Mouse (Mus musculus): Measurements from ENCODE around the gene Rbl2. TPM values are rescaled to one million over a fixed set of nuclear protein-coding genes. Genes with fewer than 3 reads are reported as not detected.

The Rbl2 gene
- polyA plus RNA-seq, 1 experiment from 2014 or later = 24.7 TPM

GRCm38 (mm10) chr8:91082428-91082827, 12.6 kb downstream of the Rbl2 start:
- no peak overlapping the region for H3K4me3 ChIP-seq (replicated peaks; ENCODE audit: low read length)
- no peaks in the 10 kb centered on the region for H3K27me3 ChIP-seq (ENCODE audit: control insufficient read depth, insufficient read depth, low read length)
- peaks cover 62% of the 10 kb centered on the region for H3K36me3 ChIP-seq (replicated peaks; ENCODE audit: control insufficient read depth, insufficient read depth)
- 94% methylated on average over 12 of the region's 12 CpGs for WGBS
- no peak for ATAC-seq (ENCODE audit: low FRiP score)
- no peak overlapping the region for H3K27ac ChIP-seq
- H3K4me1 ChIP-seq (replicated peaks; ENCODE audit: control insufficient read depth, insufficient read depth, low read length) = no peaks in the 10 kb centered on the region
- no peak overlapping the region for H3K9ac ChIP-seq
- DNase-seq (ENCODE audit: low spot score) = no peak
- H3K4me2 ChIP-seq (replicated peaks) = no peak overlapping the region
- no peaks in the 10 kb centered on the region for H3K9me3 ChIP-seq (ENCODE audit: control insufficient read depth, low read length)

DNA sequence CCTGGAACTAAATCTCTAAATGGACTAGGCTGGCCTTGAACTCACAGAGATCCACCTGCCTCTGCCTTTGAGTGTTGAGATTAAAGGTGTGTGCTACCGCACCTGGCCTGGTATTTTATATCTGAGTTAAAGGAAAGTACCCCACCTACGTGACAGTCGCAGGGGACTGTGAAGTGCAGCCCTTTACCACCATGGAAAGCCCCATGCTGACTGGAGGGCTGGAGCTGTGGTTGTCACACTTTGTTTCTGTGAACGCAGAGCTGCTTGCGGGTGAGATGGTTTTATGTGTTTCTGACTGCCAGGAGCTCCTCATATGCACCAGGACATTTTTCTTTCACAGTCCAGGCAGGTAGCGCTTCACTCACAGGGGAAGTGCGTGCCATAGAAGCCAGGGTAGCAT, 18.6 kb downstream of the Rbl2 start:
- WGBS = 91% methylated on average over 7 of the region's 7 CpGs

GRCm38 (mm10) chr8:91089601-91090000, 19.7 kb downstream of the Rbl2 start:
- Histone ChIP-seq H3K27me3 (ENCODE audit: control insufficient read depth, insufficient read depth, low read length) (no peaks in the 10 kb centered on the region), H3K9me3 (ENCODE audit: control insufficient read depth, low read length) (no peaks in the 10 kb centered on the region), H3K4me2 (replicated peaks) (no peak overlapping the region), H3K4me1 (replicated peaks; ENCODE audit: control insufficient read depth, insufficient read depth, low read length) (no peaks in the 10 kb centered on the region), H3K4me3 (replicated peaks; ENCODE audit: low read length) (no peak overlapping the region), H3K27ac (no peak overlapping the region), H3K9ac (no peak overlapping the region), H3K36me3 (replicated peaks; ENCODE audit: control insufficient read depth, insufficient read depth) (peaks cover 76% of the 10 kb centered on the region)
- 95% methylated on average over 2 of the region's 2 CpGs for WGBS
- no peak for DNase-seq (ENCODE audit: low spot score)
- ATAC-seq (ENCODE audit: low FRiP score) = no peak

More for the DNA sequence above, 18.6 kb downstream of the Rbl2 start:
- DNase-seq (ENCODE audit: low spot score) (no peak), ATAC-seq (ENCODE audit: low FRiP score) (no peak)
- Histone ChIP-seq H3K9me3 (ENCODE audit: control insufficient read depth, low read length) (no peaks in the 10 kb centered on the region), H3K4me2 (replicated peaks) (no peak overlapping the region), H3K4me1 (replicated peaks; ENCODE audit: control insufficient read depth, insufficient read depth, low read length) (no peaks in the 10 kb centered on the region), H3K36me3 (replicated peaks; ENCODE audit: control insufficient read depth, insufficient read depth) (peaks cover 84% of the 10 kb centered on the region), H3K4me3 (replicated peaks; ENCODE audit: low read length) (no peak overlapping the region), H3K9ac (no peak overlapping the region), H3K27me3 (ENCODE audit: control insufficient read depth, insufficient read depth, low read length) (no peaks in the 10 kb centered on the region), H3K27ac (no peak overlapping the region)

- H3K4me2 ChIP-seq (replicated peaks) = no peak overlapping the region
- H3K27ac ChIP-seq = no peak overlapping the region
- no peaks in the 10 kb centered on the region for H3K9me3 ChIP-seq (ENCODE audit: control insufficient read depth, low read length)
- no peak overlapping the region for H3K4me3 ChIP-seq (replicated peaks; ENCODE audit: low read length)
- no peak for ATAC-seq (ENCODE audit: low FRiP score)
- 85% methylated on average over 5 of the region's 5 CpGs for WGBS
- H3K9ac ChIP-seq = no peak overlapping the region
- DNase-seq (ENCODE audit: low spot score) = no peak
- H3K27me3 ChIP-seq (ENCODE audit: control insufficient read depth, insufficient read depth, low read length) = no peaks in the 10 kb centered on the region
- H3K36me3 ChIP-seq (replicated peaks; ENCODE audit: control insufficient read depth, insufficient read depth) = peaks cover 74% of the 10 kb centered on the region
- no peaks in the 10 kb centered on the region for H3K4me1 ChIP-seq (replicated peaks; ENCODE audit: control insufficient read depth, insufficient read depth, low read length)
Observed at GRCm38 (mm10) chr8:91094135-91094534, 24.3 kb downstream of the Rbl2 start.

DNA sequence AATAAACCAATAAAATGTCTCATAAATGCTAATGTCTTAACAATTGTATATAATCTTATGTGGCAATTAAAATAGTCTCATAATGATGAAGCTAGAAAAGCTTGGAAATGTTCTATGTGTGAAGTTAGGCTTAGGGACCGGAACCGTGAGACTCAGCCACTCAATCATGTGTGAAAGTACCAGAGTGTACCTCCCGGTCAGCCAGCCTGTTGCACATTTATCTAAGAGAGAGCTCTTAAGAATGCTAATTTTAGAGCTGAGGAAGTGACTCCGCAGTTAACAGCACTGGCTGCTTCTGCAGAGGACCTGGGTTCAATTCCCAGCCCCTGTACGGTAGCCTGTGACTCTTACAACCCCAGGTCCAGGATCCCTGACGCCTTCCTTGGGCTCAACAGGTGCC, 28.2 kb downstream of the Rbl2 start:
- Histone ChIP-seq H3K4me2 (replicated peaks) (no peak overlapping the region), H3K27ac (no peak overlapping the region), H3K9ac (no peak overlapping the region), H3K4me1 (replicated peaks; ENCODE audit: control insufficient read depth, insufficient read depth, low read length) (no peaks in the 10 kb centered on the region), H3K36me3 (replicated peaks; ENCODE audit: control insufficient read depth, insufficient read depth) (peaks cover 69% of the 10 kb centered on the region), H3K9me3 (ENCODE audit: control insufficient read depth, low read length) (no peaks in the 10 kb centered on the region), H3K27me3 (ENCODE audit: control insufficient read depth, insufficient read depth, low read length) (no peaks in the 10 kb centered on the region), H3K4me3 (replicated peaks; ENCODE audit: low read length) (no peak overlapping the region)
- DNase-seq (ENCODE audit: low spot score) (no peak), ATAC-seq (ENCODE audit: low FRiP score) (no peak)
- 87% methylated on average over 6 of the region's 6 CpGs for WGBS

DNA sequence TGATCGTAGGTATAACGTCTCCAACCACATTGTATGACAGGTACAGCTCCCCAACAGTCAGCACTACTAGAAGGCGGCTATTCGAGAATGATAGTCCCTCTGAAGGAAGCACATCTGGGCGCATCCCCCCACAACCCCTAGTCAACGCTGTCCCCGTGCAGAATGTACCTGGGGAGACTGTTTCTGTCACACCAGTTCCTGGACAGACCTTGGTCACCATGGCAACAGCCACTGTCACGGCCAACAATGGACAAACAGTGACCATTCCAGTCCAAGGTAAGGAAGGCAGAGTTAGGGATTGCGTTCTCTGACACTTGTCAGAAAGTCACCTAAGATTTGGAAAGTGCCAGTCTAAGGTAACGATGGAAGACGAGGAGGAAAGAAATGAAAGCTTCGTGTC, 36.4 kb downstream of the Rbl2 start:
- Histone ChIP-seq H3K4me1 (replicated peaks; ENCODE audit: control insufficient read depth, insufficient read depth, low read length) (no peaks in the 10 kb centered on the region), H3K9ac (no peak overlapping the region), H3K4me2 (replicated peaks) (no peak overlapping the region), H3K36me3 (replicated peaks; ENCODE audit: control insufficient read depth, insufficient read depth) (peaks cover 58% of the 10 kb centered on the region), H3K4me3 (replicated peaks; ENCODE audit: low read length) (no peak overlapping the region), H3K27ac (no peak overlapping the region), H3K9me3 (ENCODE audit: control insufficient read depth, low read length) (no peaks in the 10 kb centered on the region), H3K27me3 (ENCODE audit: control insufficient read depth, insufficient read depth, low read length) (no peaks in the 10 kb centered on the region)
- 92% methylated on average over 12 of the region's 12 CpGs for WGBS
- DNase-seq (ENCODE audit: low spot score) = no peak
- ATAC-seq (ENCODE audit: low FRiP score) = no peak

DNA sequence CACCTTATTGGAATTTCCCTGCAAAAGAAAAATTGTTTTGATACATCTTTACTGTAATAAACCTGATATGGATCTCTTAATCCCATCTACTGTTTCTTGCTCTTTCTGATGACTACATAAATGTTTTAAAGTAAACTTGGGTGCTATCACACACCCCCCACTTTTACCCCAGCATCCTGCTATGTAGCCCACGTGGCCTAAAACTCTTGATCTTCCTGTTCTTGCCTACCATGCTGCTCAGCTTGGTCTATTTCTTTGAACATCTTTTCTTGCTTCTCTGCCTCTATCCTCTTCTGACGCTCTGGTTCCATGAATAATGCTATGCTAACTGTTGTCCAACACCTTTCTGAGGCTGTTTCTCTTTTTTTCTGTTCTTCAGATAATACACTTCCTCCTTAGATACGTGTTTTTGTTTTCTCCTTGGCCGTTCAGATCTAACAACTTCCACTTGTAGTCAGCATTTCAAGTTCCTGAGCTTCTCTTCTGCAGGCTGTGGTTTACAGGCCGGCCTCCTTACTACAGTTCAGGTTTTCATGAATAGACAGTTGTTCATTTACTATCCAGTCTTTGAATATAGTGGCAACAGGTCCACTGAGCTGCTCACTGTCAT, 42.1 kb downstream of the Rbl2 start:
- Histone ChIP-seq H3K4me1 (replicated peaks; ENCODE audit: control insufficient read depth, insufficient read depth, low read length) (no peaks in the 10 kb centered on the region), H3K27ac (no peak overlapping the region), H3K4me2 (replicated peaks) (no peak overlapping the region), H3K4me3 (replicated peaks; ENCODE audit: low read length) (no peak overlapping the region), H3K36me3 (replicated peaks; ENCODE audit: control insufficient read depth, insufficient read depth) (peaks cover 77% of the 10 kb centered on the region), H3K9me3 (ENCODE audit: control insufficient read depth, low read length) (no peaks in the 10 kb centered on the region), H3K9ac (no peak overlapping the region), H3K27me3 (ENCODE audit: control insufficient read depth, insufficient read depth, low read length) (no peaks in the 10 kb centered on the region)
- DNase-seq (ENCODE audit: low spot score) = no peak
- whole genome bisulfite sequencing = 93% methylated on average over 5 of the region's 5 CpGs
- ATAC-seq (ENCODE audit: low FRiP score) = no peak

DNA sequence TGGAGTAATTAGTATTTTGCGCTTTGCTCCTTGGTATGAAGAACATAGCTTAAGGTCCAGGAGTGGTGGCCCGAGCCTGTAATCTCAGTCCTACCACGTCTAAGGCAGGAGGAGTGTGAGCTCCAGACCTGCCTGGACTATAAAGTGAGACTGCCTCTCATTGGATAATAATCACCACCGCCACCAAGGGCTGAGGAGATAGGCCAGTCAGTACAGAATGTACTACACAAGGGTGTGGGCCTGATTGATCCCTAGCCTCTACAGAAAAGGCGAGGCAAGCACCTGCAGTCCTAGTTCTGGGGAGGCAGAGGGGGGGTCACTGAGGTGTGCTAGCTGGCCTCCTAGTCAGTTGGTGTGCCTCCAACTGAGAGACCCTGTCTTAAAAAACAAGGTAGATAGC, 44.6 kb downstream of the Rbl2 start:
- Histone ChIP-seq H3K4me2 (replicated peaks) (no peak overlapping the region), H3K4me3 (replicated peaks; ENCODE audit: low read length) (no peak overlapping the region), H3K27me3 (ENCODE audit: control insufficient read depth, insufficient read depth, low read length) (no peaks in the 10 kb centered on the region), H3K36me3 (replicated peaks; ENCODE audit: control insufficient read depth, insufficient read depth) (peaks cover 84% of the 10 kb centered on the region), H3K27ac (no peak overlapping the region), H3K9me3 (ENCODE audit: control insufficient read depth, low read length) (no peaks in the 10 kb centered on the region), H3K4me1 (replicated peaks; ENCODE audit: control insufficient read depth, insufficient read depth, low read length) (no peaks in the 10 kb centered on the region), H3K9ac (no peak overlapping the region)
- no peak for ATAC-seq (ENCODE audit: low FRiP score)
- WGBS = 96% methylated on average over 5 of the region's 5 CpGs
- DNase-seq (ENCODE audit: low spot score) = no peak

- Histone ChIP-seq H3K4me1 (replicated peaks; ENCODE audit: control insufficient read depth, insufficient read depth, low read length) (no peaks in the 10 kb centered on the region), H3K27me3 (ENCODE audit: control insufficient read depth, insufficient read depth, low read length) (no peaks in the 10 kb centered on the region), H3K36me3 (replicated peaks; ENCODE audit: control insufficient read depth, insufficient read depth) (peaks cover 88% of the 10 kb centered on the region), H3K9me3 (ENCODE audit: control insufficient read depth, low read length) (no peaks in the 10 kb centered on the region), H3K4me2 (replicated peaks) (no peak overlapping the region), H3K9ac (no peak overlapping the region), H3K27ac (no peak overlapping the region), H3K4me3 (replicated peaks; ENCODE audit: low read length) (no peak overlapping the region)
- DNase-seq (ENCODE audit: low spot score) = no peak
- no peak for ATAC-seq (ENCODE audit: low FRiP score)
- WGBS = 76% methylated on average over 11 of the region's 11 CpGs
Observed at GRCm38 (mm10) chr8:91114910-91115309, 45.1 kb downstream of the Rbl2 start.

- Histone ChIP-seq H3K9ac (no peak overlapping the region), H3K4me3 (replicated peaks; ENCODE audit: low read length) (no peak overlapping the region), H3K27me3 (ENCODE audit: control insufficient read depth, insufficient read depth, low read length) (no peaks in the 10 kb centered on the region), H3K4me2 (replicated peaks) (no peak overlapping the region), H3K9me3 (ENCODE audit: control insufficient read depth, low read length) (no peaks in the 10 kb centered on the region), H3K36me3 (replicated peaks; ENCODE audit: control insufficient read depth, insufficient read depth) (peaks cover 98% of the 10 kb centered on the region), H3K27ac (no peak overlapping the region), H3K4me1 (replicated peaks; ENCODE audit: control insufficient read depth, insufficient read depth, low read length) (no peaks in the 10 kb centered on the region)
- DNase-seq (ENCODE audit: low spot score) (no peak), ATAC-seq (ENCODE audit: low FRiP score) (no peak)
- 90% methylated on average over 4 of the region's 4 CpGs for WGBS
Observed at GRCm38 (mm10) chr8:91117537-91117936, 47.7 kb downstream of the Rbl2 start.
